23 mouse cellular contexts compared by ENCODE assay signal in the genomic region with DNA sequence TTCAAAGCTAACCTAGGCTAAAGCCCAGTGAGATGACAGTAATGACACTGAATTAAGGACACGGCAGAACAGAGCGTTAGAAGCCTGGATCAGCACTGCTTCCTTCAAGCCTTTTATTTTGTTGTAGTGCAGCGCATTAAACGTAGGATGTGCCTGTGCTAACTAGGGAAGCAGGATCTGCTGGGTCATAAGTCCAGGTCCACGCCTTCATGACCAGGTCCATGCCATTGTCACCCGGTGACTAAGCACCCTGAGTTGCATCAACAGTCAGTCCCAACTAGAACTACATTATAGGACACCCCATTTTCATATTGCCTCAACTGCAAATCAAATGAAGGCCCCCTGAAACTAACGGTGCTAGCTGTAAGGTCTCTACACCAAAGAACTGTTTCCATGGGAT. TPM values are rescaled to one million over a fixed set of nuclear protein-coding genes. Genes with fewer than 3 reads are reported as not detected.
DNase-seq lines count a peak whose midpoint lies in the region; ATAC-seq and TF ChIP-seq lines count a peak whose summit lies in the region.
"Had no signal": no experiment of that assay in that cellular context is flagged by ENCODE, and none has a peak within 500 bp of the region (broad histone marks: within the 10 kb centered on the region; RNA-seq: fewer than 3 reads in every experiment).

No protein-coding gene starts in this region.

- H3K4me2 ChIP-seq in intestine, postnatal 0 days (replicated peaks; ENCODE audit: low read depth), result no peak overlapping the region
- no peak overlapping the region for H3K4me2 ChIP-seq in intestine, embryonic 15.5 days (replicated peaks)
- no peak overlapping the region for H3K4me2 ChIP-seq in lung, postnatal 0 days (replicated peaks; ENCODE audit: low read depth, low read length)
- H3K4me2 ChIP-seq: embryonic facial prominence, embryonic 12.5 days; forebrain, embryonic 13.5 days; forebrain, embryonic 15.5 days had no signal

- H3K27ac ChIP-seq in intestine, postnatal 0 days (ENCODE audit: low read depth, low read length), result no peak overlapping the region
- no peak overlapping the region for H3K27ac ChIP-seq in intestine, embryonic 15.5 days
- H3K27ac ChIP-seq in lung, postnatal 0 days (ENCODE audit: low read length), result 0 out of 2 replicates have a peak overlapping the region, but pooled peaks have one; percentile 0
- H3K27ac ChIP-seq: embryonic facial prominence, embryonic 10.5 days; embryonic facial prominence, embryonic 12.5 days; forebrain, embryonic 13.5 days; forebrain, embryonic 15.5 days had no signal

- H3K36me3 ChIP-seq in intestine, postnatal 0 days (ENCODE audit: control insufficient read depth, insufficient read depth), result 0 out of 2 replicates have a peak, but pooled peaks cover 4% of the 10 kb centered on the region
- H3K36me3 ChIP-seq in intestine, embryonic 15.5 days, result no peaks in the 10 kb centered on the region
- H3K36me3 ChIP-seq in lung, postnatal 0 days (ENCODE audit: insufficient read depth, low read length), result no peaks in the 10 kb centered on the region
- H3K36me3 ChIP-seq: forebrain, embryonic 15.5 days had no signal

- no peaks in the 10 kb centered on the region for H3K9me3 ChIP-seq in intestine, postnatal 0 days (ENCODE audit: control insufficient read depth)
- H3K9me3 ChIP-seq in intestine, embryonic 15.5 days, result no peaks in the 10 kb centered on the region
- no peaks in the 10 kb centered on the region for H3K9me3 ChIP-seq in lung, postnatal 0 days (ENCODE audit: low read length)
- H3K9me3 ChIP-seq: embryonic facial prominence, embryonic 10.5 days; embryonic facial prominence, embryonic 12.5 days; forebrain, embryonic 13.5 days; forebrain, embryonic 15.5 days; G1E had no signal

- no peak overlapping the region for H3K4me3 ChIP-seq in intestine, postnatal 0 days (ENCODE audit: low read depth, low read length)
- no peak overlapping the region for H3K4me3 ChIP-seq in intestine, embryonic 15.5 days (replicated peaks)
- no peak overlapping the region for H3K4me3 ChIP-seq in lung, postnatal 0 days (ENCODE audit: low read depth, low read length)
- H3K4me3 ChIP-seq: embryonic facial prominence, embryonic 10.5 days; embryonic facial prominence, embryonic 12.5 days; forebrain, embryonic 13.5 days; forebrain, embryonic 15.5 days had no signal

- WGBS in intestine, postnatal 0 days, result 89% methylated on average over 7 of the region's 7 CpGs
- 95% methylated on average over 7 of the region's 7 CpGs for WGBS in intestine, embryonic 15.5 days
- WGBS in lung, postnatal 0 days, result 96% methylated on average over 7 of the region's 7 CpGs

- H3K27me3 ChIP-seq in intestine, postnatal 0 days (replicated peaks; ENCODE audit: control insufficient read depth, insufficient read depth, low read length), result no peaks in the 10 kb centered on the region
- H3K27me3 ChIP-seq in intestine, embryonic 15.5 days (replicated peaks), result no peaks in the 10 kb centered on the region
- H3K27me3 ChIP-seq in lung, postnatal 0 days (replicated peaks; ENCODE audit: insufficient read depth, low read length), result no peaks in the 10 kb centered on the region
- H3K27me3 ChIP-seq: CH12.LX; embryonic facial prominence, embryonic 12.5 days; forebrain, embryonic 13.5 days; forebrain, embryonic 15.5 days; Patski had no signal

- ATAC-seq in intestine, postnatal 0 days, result peak; percentile 82
- no peak for ATAC-seq in intestine, embryonic 15.5 days
- ATAC-seq in lung, postnatal 0 days, result no peak
- ATAC-seq: activated CD4-positive, CD25-positive, alpha-beta regulatory T cell, adult 4 months; CD4-positive, CD25-positive, alpha-beta regulatory T cell, adult 4 months; forebrain, embryonic 13.5 days; forebrain, embryonic 15.5 days; Patski had no signal

- no peak overlapping the region for H3K9ac ChIP-seq in intestine, postnatal 0 days (ENCODE audit: low read depth, low read length)
- H3K9ac ChIP-seq in intestine, embryonic 15.5 days, result no peak overlapping the region
- H3K9ac ChIP-seq in lung, postnatal 0 days (replicated peaks; ENCODE audit: low read depth), result no peak overlapping the region
- H3K9ac ChIP-seq: embryonic facial prominence, embryonic 12.5 days; forebrain, embryonic 13.5 days; forebrain, embryonic 15.5 days had no signal

- no peak for TF ChIP-seq EP300 in lung, postnatal 0 days (IDR thresholded peaks at IDR 0.05)

- no peak for TF ChIP-seq CTCF in intestine, postnatal 0 days (IDR thresholded peaks at IDR 0.05; ENCODE audit: low read depth)
- no peak for TF ChIP-seq CTCF in lung, postnatal 0 days (IDR thresholded peaks at IDR 0.05)

- DNase-seq in lung, postnatal 0 days (ENCODE audit: low spot score), result no peak
- DNase-seq in lung, postnatal 25 days (ENCODE audit: low spot score), result no peak
- DNase-seq in right cerebral cortex, postnatal 4 days, result no peak
- DNase-seq: adrenal gland, adult 8-10 months; adrenal gland, postnatal 14 days; adrenal gland, postnatal 36 days; B cell, adult 2 months; cerebellum, adult 11-12 months; cerebellum, adult 2 months; cerebellum, adult 9-10 months; cerebellum, postnatal 10 days; cerebellum, postnatal 25 days had no signal

- no peaks in the 10 kb centered on the region for H3K4me1 ChIP-seq in intestine, postnatal 0 days (replicated peaks; ENCODE audit: control insufficient read depth, insufficient read depth, low read length)
- no peaks in the 10 kb centered on the region for H3K4me1 ChIP-seq in intestine, embryonic 15.5 days (replicated peaks)
- H3K4me1 ChIP-seq in lung, postnatal 0 days (ENCODE audit: insufficient read depth, low read depth, low read length), result peaks cover 7% of the 10 kb centered on the region; the same call in 1 of the 2 replicates
- H3K4me1 ChIP-seq: embryonic facial prominence, embryonic 10.5 days; embryonic facial prominence, embryonic 12.5 days had no signal

RNA-seq across cellular contexts. Expression of gene Stam2, which starts 7.6 kb away (rescaled TPM):
- 28.3 and 28.4 TPM in 2 replicates for polyA plus RNA-seq in intestine, postnatal 0 days (2015; fragmentation: Nextera tagmentation; extraction: Ambion mirVana)
- 30.3 and 34.4 TPM in 2 replicates for polyA plus RNA-seq in intestine, embryonic 15.5 days (2015; fragmentation: Nextera tagmentation; extraction: Ambion mirVana)
- polyA plus RNA-seq in lung, postnatal 0 days (2015; fragmentation: Nextera tagmentation; extraction: Ambion mirVana), result 26.9 and 28.5 TPM in 2 replicates

RNA-seq across cellular contexts. Expression of gene Cacnb4, which starts 57.9 kb away (rescaled TPM):
- polyA plus RNA-seq in intestine, postnatal 0 days (2015; fragmentation: Nextera tagmentation; extraction: Ambion mirVana), result 0.50 and 0.51 TPM in 2 replicates
- 0.83 and 0.89 TPM in 2 replicates for polyA plus RNA-seq in intestine, embryonic 15.5 days (2015; fragmentation: Nextera tagmentation; extraction: Ambion mirVana)
- polyA plus RNA-seq in lung, postnatal 0 days (2015; fragmentation: Nextera tagmentation; extraction: Ambion mirVana), result 1.5 and 1.7 TPM in 2 replicates
